Mouse (Mus musculus) stomach, postnatal 0 days (tissue): Measurements from ENCODE around the gene Gm9958. TPM values are rescaled to one million over a fixed set of nuclear protein-coding genes. Genes with fewer than 3 reads are reported as not detected.

Experiments used
- ATAC-seq: fragments of 200-750 bp; cut with Nextera tagmentation; 2 replicates; pipeline ENCODE4 v1.8.0; 2017; ENCODE audit not compliant: low FRiP score, low TSS enrichment
- DNase-seq: peaks from one replicate; pipeline ENCODE4 v3.0.0-alpha.2; 2016; ENCODE audit warnings: low spot score
- H3K27ac ChIP-seq: fragments of 300-500 bp; sonication (generic); replicated peaks from 2 replicates; pipeline ENCODE4 v1.5.1; 2014; ENCODE audit warnings: mild to moderate bottlenecking, control low read depth
- H3K27me3 ChIP-seq: fragments of 300-500 bp; sonication (generic); 2 replicates; pipeline ENCODE4 v1.6.1; 2014; ENCODE audit warnings: low read length; ENCODE audit not compliant: control insufficient read depth, insufficient read depth
- H3K36me3 ChIP-seq: fragments of 300-500 bp; sonication (generic); 2 replicates; pipeline ENCODE4 v1.6.1; 2014; ENCODE audit warnings: low read length, mixed read lengths; ENCODE audit not compliant: control insufficient read depth, insufficient read depth
- H3K4me1 ChIP-seq: fragments of 300-500 bp; sonication (generic); replicated peaks from 2 replicates; pipeline ENCODE4 v1.6.1; 2014; ENCODE audit warnings: antibody characterized with exemption; ENCODE audit not compliant: control insufficient read depth, insufficient read depth
- H3K4me2 ChIP-seq: fragments of 300-500 bp; sonication (generic); replicated peaks from 2 replicates; pipeline ENCODE4 v1.6.1; 2014; ENCODE audit warnings: low read depth, mild to moderate bottlenecking, control low read depth, moderate library complexity
- H3K4me3 ChIP-seq: fragments of 300-500 bp; sonication (generic); 2 replicates; pipeline ENCODE4 v1.5.1; 2014; ENCODE audit warnings: low read depth, low read length, control low read depth
- H3K9ac ChIP-seq: fragments of 300-500 bp; sonication (generic); 2 replicates; pipeline ENCODE4 v1.6.1; 2014; ENCODE audit warnings: mild to moderate bottlenecking, low read length, control low read depth, mixed read lengths
- H3K9me3 ChIP-seq: fragments of 300-500 bp; sonication (generic); 2 replicates; pipeline ENCODE4 v1.6.1; 2016; ENCODE audit warnings: low read length; ENCODE audit not compliant: control insufficient read depth
- CTCF ChIP-seq: IDR thresholded peaks from 2 replicates; pipeline ENCODE4 v1.5.1; 2016; ENCODE audit warnings: antibody characterized with exemption, low read depth, mild to moderate bottlenecking, moderate library complexity
- EP300 ChIP-seq: optimal IDR thresholded peaks from 2 replicates; pipeline ENCODE3; 2016; ENCODE audit warnings: antibody characterized with exemption
- WGBS: fragments of 180-500 bp; shearing (Covaris S2); extraction: QIAGEN DNeasy Blood & Tissue Kit; methylation state at CpG from one replicate; pipeline ENCODE4 v1.1.7; 2014; 5-methylcytosine and 5-hydroxymethylcytosine counted together
- polyA plus RNA-seq: library from polyadenylated mRNA; unstranded; fragments of >200 nt; fragmentation: Nextera tagmentation; extraction: Ambion mirVana; gene quantifications from 2 replicates; pipeline ENCODE4 v1.2.1, GENCODE M21; 2015

Gene Gm9958
- polyA plus RNA-seq, 1 experiment from 2014 or later, result 4.1 TPM

GRCm38 (mm10) chr5:90366121-90367066 is 610 bp upstream of the Gm9958 start, which contains the start of gene Ankrd17:
TSS of gene Ankrd17 (minus strand) at chr5:90366577.
- H3K36me3 ChIP-seq, result no peaks in the 10 kb centered on the region
- H3K27me3 ChIP-seq, result no peaks in the 10 kb centered on the region
- no peaks in the 10 kb centered on the region for H3K4me1 ChIP-seq
- H3K4me2 ChIP-seq, result peak within 1 kb of the TSS; percentile 72
- peak within 1 kb of the TSS; percentile 84 for H3K4me3 ChIP-seq
- TF ChIP-seq EP300 (no peak), CTCF (no peak)
- no peaks in the 10 kb centered on the region for H3K9me3 ChIP-seq
- ATAC-seq, result peak; percentile 94
- peak within 1 kb of the TSS; percentile 99 for H3K9ac ChIP-seq
- peak within 1 kb of the TSS; percentile 100 for H3K27ac ChIP-seq
- under 1% methylated on average over 58 of the region's 104 CpGs for WGBS
- DNase-seq, result peak; percentile 93

GRCm38 (mm10) chr5:90370401-90370800 is 3.4 kb downstream of the Gm9958 start:
- no peak overlapping the region for H3K9ac ChIP-seq
- DNase-seq (no peak), ATAC-seq (no peak)
- no peak overlapping the region for H3K27ac ChIP-seq
- H3K27me3 ChIP-seq, result no peaks in the 10 kb centered on the region
- WGBS, result 85% methylated on average over 5 of the region's 5 CpGs
- no peaks in the 10 kb centered on the region for H3K4me1 ChIP-seq
- H3K4me3 ChIP-seq, result no peak overlapping the region
- H3K4me2 ChIP-seq, result no peak overlapping the region
- H3K9me3 ChIP-seq, result no peaks in the 10 kb centered on the region
- no peaks in the 10 kb centered on the region for H3K36me3 ChIP-seq
- no peak for TF ChIP-seq CTCF
- TF ChIP-seq EP300, result no peak

- TF ChIP-seq EP300 (no peak), CTCF (no peak)
- WGBS, result 75% methylated on average over 4 of the region's 4 CpGs
- no peak overlapping the region for H3K4me3 ChIP-seq
Measured at GRCm38 (mm10) chr5:90373708-90374107, 6.7 kb downstream of the Gm9958 start.

GRCm38 (mm10) chr5:90381458-90381857 is 14.5 kb downstream of the Gm9958 start:
- WGBS, result 41% methylated on average over 4 of the region's 4 CpGs
- H3K4me2 ChIP-seq, result no peak overlapping the region
- TF ChIP-seq EP300, result no peak
- no peak for TF ChIP-seq CTCF
- no peak overlapping the region for H3K27ac ChIP-seq
- no peaks in the 10 kb centered on the region for H3K27me3 ChIP-seq
- ATAC-seq, result no peak
- H3K4me1 ChIP-seq, result no peaks in the 10 kb centered on the region
- H3K9me3 ChIP-seq, result no peaks in the 10 kb centered on the region
- H3K36me3 ChIP-seq, result no peaks in the 10 kb centered on the region
- H3K4me3 ChIP-seq, result no peak overlapping the region
- H3K9ac ChIP-seq, result no peak overlapping the region
- DNase-seq, result no peak

More at GRCm38 (mm10) chr5:90373708-90374107, 6.7 kb downstream of the Gm9958 start:
- Histone ChIP-seq H3K27ac (no peak overlapping the region), H3K9me3 (no peaks in the 10 kb centered on the region), H3K4me2 (no peak overlapping the region), H3K36me3 (no peaks in the 10 kb centered on the region), H3K27me3 (no peaks in the 10 kb centered on the region), H3K9ac (no peak overlapping the region), H3K4me1 (no peaks in the 10 kb centered on the region)
- no peak for ATAC-seq
- DNase-seq, result no peak

GRCm38 (mm10) chr5:90383080-90383479 is 16.1 kb downstream of the Gm9958 start:
- H3K4me1 ChIP-seq, result no peaks in the 10 kb centered on the region
- DNase-seq (no peak), ATAC-seq (no peak)
- H3K9ac ChIP-seq, result no peak overlapping the region
- no peak overlapping the region for H3K4me3 ChIP-seq
- H3K36me3 ChIP-seq, result no peaks in the 10 kb centered on the region
- H3K4me2 ChIP-seq, result no peak overlapping the region
- H3K9me3 ChIP-seq, result no peaks in the 10 kb centered on the region
- no peaks in the 10 kb centered on the region for H3K27me3 ChIP-seq
- TF ChIP-seq CTCF (peak; percentile 59), EP300 (no peak)
- H3K27ac ChIP-seq, result no peak overlapping the region
- WGBS, result 40% methylated on average over 1 of the region's 1 CpGs

- no peaks in the 10 kb centered on the region for H3K4me1 ChIP-seq
- H3K36me3 ChIP-seq, result no peaks in the 10 kb centered on the region
- no peak overlapping the region for H3K4me3 ChIP-seq
- 41% methylated on average over 5 of the region's 5 CpGs for WGBS
- ATAC-seq, result no peak
- DNase-seq, result no peak
- H3K9ac ChIP-seq, result no peak overlapping the region
- H3K4me2 ChIP-seq, result no peak overlapping the region
- no peak for TF ChIP-seq EP300
- 0 out of 2 replicates have a peak, but pooled peaks have one; percentile 4 for TF ChIP-seq CTCF
- no peaks in the 10 kb centered on the region for H3K27me3 ChIP-seq
- no peak overlapping the region for H3K27ac ChIP-seq
- no peaks in the 10 kb centered on the region for H3K9me3 ChIP-seq
Measured at GRCm38 (mm10) chr5:90393764-90394163, 26.8 kb downstream of the Gm9958 start.
